Mouse (Mus musculus) heart, embryonic 14.5 days (tissue): ENCODE measurements around the gene Egfl7. TPM values are rescaled to one million over a fixed set of nuclear protein-coding genes. Genes with fewer than 3 reads are reported as not detected.

Source experiments
- ATAC-seq: fragments of 200-750 bp; cut with Nextera tagmentation; 2 replicates; pipeline ENCODE4 v1.8.0; 2017; ENCODE audit warnings: low read depth, moderate TSS enrichment; ENCODE audit not compliant: insufficient number of reproducible peaks, insufficient read depth, low FRiP score
- H3K27ac ChIP-seq, 2 experiments: fragments of 200-500 bp in 1 of 2; fragments of 300-500 bp in 1 of 2; sonication (generic) in 1 of 2; replicated peaks in 1 of 2; 2 replicates each; pipeline ENCODE4 v1.5.1; 2012 to 2014; ENCODE audit warnings: low read depth in 2 of 2, low read length in 2 of 2, control low read depth in 1 of 2, mild to moderate bottlenecking in 1 of 2, mixed read lengths in 1 of 2; ENCODE audit not compliant: control insufficient read depth in 1 of 2, insufficient read depth in 1 of 2
- H3K27me3 ChIP-seq: fragments of 300-500 bp; sonication (generic); 2 replicates; pipeline ENCODE4 v1.6.1; 2014; ENCODE audit warnings: mild to moderate bottlenecking, low read length, control low read depth; ENCODE audit not compliant: control insufficient read depth, insufficient read depth
- H3K36me3 ChIP-seq: fragments of 300-500 bp; sonication (generic); 2 replicates; pipeline ENCODE4 v1.6.1; 2014; ENCODE audit warnings: mild to moderate bottlenecking, control low read depth, low read length, mixed read lengths; ENCODE audit not compliant: control insufficient read depth, insufficient read depth
- H3K4me1 ChIP-seq, 2 experiments: fragments of 200-500 bp in 1 of 2; fragments of 300-500 bp in 1 of 2; sonication (generic) in 1 of 2; 2 replicates each; pipeline ENCODE4 v1.6.1; 2012 to 2014; ENCODE audit warnings: low read length in 2 of 2, control low read depth in 1 of 2, mixed read lengths in 1 of 2; ENCODE audit not compliant: control insufficient read depth in 2 of 2, insufficient read depth in 2 of 2
- H3K4me2 ChIP-seq: fragments of 300-500 bp; sonication (generic); 2 replicates; pipeline ENCODE4 v1.6.1; 2014; ENCODE audit warnings: mild to moderate bottlenecking, low read length
- H3K4me3 ChIP-seq, 2 experiments: fragments of 200-500 bp in 1 of 2; fragments of 300-500 bp in 1 of 2; sonication (generic) in 1 of 2; 2 replicates each; pipeline ENCODE4 v1.5.1; 2012 to 2014; ENCODE audit warnings: low read length in 2 of 2, mild to moderate bottlenecking in 2 of 2, control low read depth in 1 of 2, low read depth in 1 of 2, moderate library complexity in 1 of 2; ENCODE audit not compliant: control insufficient read depth in 1 of 2, insufficient read depth in 1 of 2
- H3K9ac ChIP-seq: fragments of 300-500 bp; sonication (generic); 2 replicates; pipeline ENCODE4 v1.6.1; 2014; ENCODE audit warnings: mild to moderate bottlenecking, low read length
- H3K9me3 ChIP-seq: fragments of 300-500 bp; sonication (generic); 2 replicates; pipeline ENCODE4 v1.6.1; 2016; ENCODE audit warnings: low read length, control low read depth; ENCODE audit not compliant: control insufficient read depth
- WGBS: fragments of 180-500 bp; shearing (Covaris S2); extraction: QIAGEN DNeasy Blood & Tissue Kit; methylation state at CpG from one replicate; pipeline ENCODE4 v1.1.7; 2014; 5-methylcytosine and 5-hydroxymethylcytosine counted together
- polyA plus RNA-seq: library from polyadenylated mRNA; unstranded; fragments of >200 nt; fragmentation: Nextera tagmentation; extraction: Ambion mirVana; gene quantifications from 2 replicates; pipeline ENCODE4 v1.2.1, GENCODE M21; 2014

The Egfl7 gene
- polyA plus RNA-seq, 1 experiment from 2014 or later, result 177 TPM

DNA sequence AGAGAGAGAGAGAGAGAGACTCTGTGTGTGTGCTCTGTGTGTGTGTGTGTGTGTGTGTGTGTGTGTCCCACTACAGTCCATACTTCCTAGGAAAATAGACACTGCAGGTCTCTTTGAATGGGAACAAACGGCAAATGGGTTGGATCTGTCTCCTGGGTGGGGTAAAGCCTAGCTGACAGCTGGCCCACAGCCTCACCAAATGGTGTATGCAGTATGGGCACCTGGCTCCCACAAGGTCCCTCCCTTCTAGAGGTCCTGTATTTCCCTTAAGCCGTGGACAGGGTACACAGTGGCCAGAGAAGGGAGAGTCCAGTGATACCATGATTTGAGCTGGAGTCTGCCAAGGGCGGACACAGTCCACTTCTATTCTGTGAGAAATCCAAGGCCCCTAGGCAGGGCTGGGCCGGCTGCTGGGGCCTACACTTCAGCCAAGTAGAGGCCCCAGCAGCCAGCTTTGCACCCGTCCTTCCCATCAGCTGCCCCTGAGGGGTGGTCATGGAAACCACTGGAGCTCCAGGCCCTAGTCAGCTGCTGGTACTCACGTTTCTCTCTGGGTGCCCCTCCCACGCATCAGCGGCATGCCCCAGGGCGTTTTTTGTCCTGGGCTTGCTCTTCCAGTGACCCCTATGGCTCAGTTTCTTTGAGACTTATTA lies 38.4 kb upstream of the Egfl7 start:
- ATAC-seq, result no peak
- H3K9me3 ChIP-seq, result no peaks in the 10 kb centered on the region
- no peaks in the 10 kb centered on the region for H3K36me3 ChIP-seq
- no peak overlapping the region for H3K27ac ChIP-seq
- no peak overlapping the region for H3K4me2 ChIP-seq
- peaks cover 25% of the 10 kb centered on the region in 2 experiments for H3K4me1 ChIP-seq
- H3K27me3 ChIP-seq, result no peaks in the 10 kb centered on the region
- 47% methylated on average over 9 of the region's 9 CpGs for WGBS
- no peak overlapping the region for H3K9ac ChIP-seq
- H3K4me3 ChIP-seq, result no peak overlapping the region

- Histone ChIP-seq H3K9me3 (no peaks in the 10 kb centered on the region), H3K27me3 (no peaks in the 10 kb centered on the region), H3K4me2 (no peak overlapping the region), H3K4me3 (no peak overlapping the region), H3K4me1 (peaks cover 28 to 32% of the 10 kb centered on the region in 2 experiments), H3K27ac (peak overlapping the region; percentile 15 to 54; a peak in 3 of 4 replicates), H3K9ac (no peak overlapping the region), H3K36me3 (no peaks in the 10 kb centered on the region)
- 44% methylated on average over 4 of the region's 4 CpGs for WGBS
- no peak for ATAC-seq
These were observed 36.7 kb upstream of the Egfl7 start for GRCm38 (mm10) chr2:26543155-26543554.

DNA sequence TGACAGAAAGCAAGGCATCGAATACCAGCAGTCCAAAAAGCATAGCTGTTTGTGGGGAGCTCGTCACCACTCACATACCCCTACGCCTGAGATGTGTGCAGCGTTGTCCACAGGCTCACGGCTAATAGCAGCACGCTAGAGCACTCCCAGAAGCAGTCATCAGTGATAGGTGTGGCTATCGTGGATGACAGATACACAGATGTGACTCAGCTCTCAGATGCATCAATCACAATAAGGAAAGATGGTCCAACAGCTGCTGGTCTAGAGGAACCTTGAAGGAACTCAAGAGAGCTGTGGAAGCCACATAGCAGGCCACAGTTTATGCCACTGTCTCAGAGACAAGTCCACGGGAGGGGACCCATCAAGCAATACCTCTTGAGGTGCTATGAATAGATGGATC lies 36.0 kb upstream of the Egfl7 start:
- Histone ChIP-seq H3K27me3 (no peaks in the 10 kb centered on the region), H3K36me3 (no peaks in the 10 kb centered on the region), H3K4me2 (no peak overlapping the region), H3K4me3 (no peak overlapping the region), H3K27ac (peak overlapping the region; percentile 54 to 69; a peak in 3 of 4 replicates), H3K4me1 (peaks cover 28 to 32% of the 10 kb centered on the region in 2 experiments), H3K9me3 (no peaks in the 10 kb centered on the region), H3K9ac (no peak overlapping the region)
- no peak for ATAC-seq
- 51% methylated on average over 8 of the region's 8 CpGs for WGBS

DNA sequence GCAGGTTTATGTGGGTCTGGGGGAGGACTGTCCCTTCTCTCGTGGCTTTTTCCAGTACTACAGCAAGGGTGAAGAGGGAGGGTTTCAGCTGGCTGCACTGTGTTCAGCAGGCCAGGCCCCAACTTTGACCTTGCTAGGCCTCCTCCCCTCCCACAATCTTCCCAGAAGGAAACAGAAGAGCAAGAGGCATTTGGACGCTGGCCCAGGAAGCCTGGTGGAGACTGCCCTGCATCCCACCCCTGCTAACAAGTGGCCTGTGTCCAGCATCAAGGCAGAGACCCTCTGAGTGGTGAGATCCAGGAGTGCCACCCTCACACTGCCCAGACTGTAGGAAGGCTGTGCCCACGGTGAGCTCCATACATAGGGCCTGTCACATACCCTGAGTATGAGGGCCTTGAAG lies 35.5 kb upstream of the Egfl7 start:
- no peak overlapping the region for H3K4me2 ChIP-seq
- WGBS, result 18% methylated on average over 3 of the region's 3 CpGs

GRCm38 (mm10) chr2:26547481-26547880 lies 32.3 kb upstream of the Egfl7 start:
- peak; percentile 25; the same call in 1 of the 2 replicates for ATAC-seq

More for the DNA sequence above, 35.5 kb upstream of the Egfl7 start:
- H3K36me3 ChIP-seq, result no peaks in the 10 kb centered on the region
- H3K9ac ChIP-seq, result no peak overlapping the region; the same call in 1 of the 2 replicates
- H3K27me3 ChIP-seq, result no peaks in the 10 kb centered on the region
- no peaks in the 10 kb centered on the region for H3K9me3 ChIP-seq
- H3K4me1 ChIP-seq, result peaks cover 28 to 32% of the 10 kb centered on the region in 2 experiments
- H3K4me3 ChIP-seq, result no peak overlapping the region
- peak; percentile 68 for ATAC-seq
- peak overlapping the region; percentile 54 to 69 for H3K27ac ChIP-seq

DNA sequence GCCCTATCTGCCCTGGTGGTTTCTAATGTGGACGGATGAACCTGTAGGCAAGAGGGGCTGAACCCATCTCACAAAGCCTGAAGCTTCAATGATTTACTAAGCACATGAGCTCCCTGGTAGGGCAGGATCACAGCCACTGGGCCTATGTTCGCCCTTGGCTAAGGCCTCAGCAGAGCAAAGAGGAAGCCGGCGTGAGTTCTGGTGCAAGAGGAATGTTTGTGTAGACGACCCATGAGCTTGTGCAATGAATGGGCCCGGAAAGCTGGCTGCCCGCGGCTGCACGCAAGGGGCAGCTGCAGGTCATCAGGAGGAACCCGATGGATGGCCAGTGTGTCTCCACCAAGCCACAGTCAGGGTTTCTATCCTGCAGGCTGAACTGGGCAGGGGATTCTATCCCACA lies 30.0 kb upstream of the Egfl7 start:
- Histone ChIP-seq H3K36me3 (no peaks in the 10 kb centered on the region), H3K4me1 (peaks cover 27 to 28% of the 10 kb centered on the region in 2 experiments), H3K4me2 (no peak overlapping the region), H3K4me3 (no peak overlapping the region), H3K9me3 (no peaks in the 10 kb centered on the region), H3K9ac (no peak overlapping the region), H3K27me3 (no peaks in the 10 kb centered on the region), H3K27ac (no peak overlapping the region)
- WGBS, result 64% methylated on average over 10 of the region's 10 CpGs
- no peak for ATAC-seq

More at GRCm38 (mm10) chr2:26547481-26547880, 32.3 kb upstream of the Egfl7 start:
- no peaks in the 10 kb centered on the region for H3K36me3 ChIP-seq
- H3K9ac ChIP-seq, result no peak overlapping the region
- no peaks in the 10 kb centered on the region for H3K27me3 ChIP-seq
- no peaks in the 10 kb centered on the region for H3K9me3 ChIP-seq
- no peak overlapping the region for H3K4me3 ChIP-seq
- 34% methylated on average over 2 of the region's 2 CpGs for WGBS
- peaks cover 45 to 46% of the 10 kb centered on the region in 2 experiments for H3K4me1 ChIP-seq
- H3K27ac ChIP-seq, result no peak overlapping the region
- H3K4me2 ChIP-seq, result no peak overlapping the region

DNA sequence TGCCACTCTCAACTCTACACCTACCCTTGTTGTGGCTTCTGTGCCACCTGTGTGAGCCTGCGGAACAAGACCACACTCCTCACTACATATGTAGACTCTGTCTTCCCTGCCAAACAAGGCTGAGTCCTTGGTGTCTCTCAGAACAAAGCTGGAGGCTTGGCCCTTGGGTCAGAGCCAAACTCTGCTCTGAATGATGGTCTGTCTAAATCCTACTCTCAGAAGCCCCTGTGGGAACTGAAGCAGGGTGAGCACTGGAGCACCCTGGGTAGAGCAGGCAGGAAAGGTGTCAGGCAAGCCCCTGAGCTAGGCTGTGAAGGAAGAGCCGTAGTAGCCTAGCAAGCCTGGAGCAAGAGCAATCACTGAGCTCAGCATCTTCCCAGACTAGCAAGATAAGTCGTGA lies 29.6 kb upstream of the Egfl7 start:
- no peak for ATAC-seq
- H3K27me3 ChIP-seq, result no peaks in the 10 kb centered on the region
- WGBS, result 44% methylated on average over 3 of the region's 3 CpGs
- no peak overlapping the region for H3K4me2 ChIP-seq
- no peak overlapping the region for H3K4me3 ChIP-seq
- H3K27ac ChIP-seq, result peak overlapping the region; percentile 17 to 31; a peak in 2 of 4 replicates
- no peaks in the 10 kb centered on the region for H3K9me3 ChIP-seq
- H3K36me3 ChIP-seq, result no peaks in the 10 kb centered on the region
- peaks cover 28 to 30% of the 10 kb centered on the region in 2 experiments for H3K4me1 ChIP-seq
- no peak overlapping the region for H3K9ac ChIP-seq
